Mouse (Mus musculus) lung, postnatal 0 days (tissue): Measurements from ENCODE around the gene Rptor.

Experiments used
- CTCF ChIP-seq: IDR thresholded peaks from 2 replicates; pipeline ENCODE4 v1.5.1; 2016; ENCODE audit warnings: antibody characterized with exemption, mild to moderate bottlenecking
- EP300 ChIP-seq: IDR thresholded peaks from 2 replicates; pipeline ENCODE4 v1.6.1; 2016; ENCODE audit warnings: antibody characterized with exemption, mild to moderate bottlenecking, control low read depth

- no peak for TF ChIP-seq CTCF
- TF ChIP-seq EP300 = no peak
Observed at GRCm38 (mm10) chr11:119939711-119940106, 337.0 kb downstream of the Rptor start.
